Mouse (Mus musculus): ENCODE results near the gene Smtnl1. TPM values are rescaled to one million over a fixed set of nuclear protein-coding genes. Genes with fewer than 3 reads are reported as not detected.
"Not testable (repeated sequence)": the region's sequence is repeated elsewhere in the genome, so short reads cannot be mapped to it uniquely, and the experiment has no call there.

Smtnl1 gene
- polyA plus RNA-seq, 1 experiment from 2014 or later, result 0.27 TPM

DNA sequence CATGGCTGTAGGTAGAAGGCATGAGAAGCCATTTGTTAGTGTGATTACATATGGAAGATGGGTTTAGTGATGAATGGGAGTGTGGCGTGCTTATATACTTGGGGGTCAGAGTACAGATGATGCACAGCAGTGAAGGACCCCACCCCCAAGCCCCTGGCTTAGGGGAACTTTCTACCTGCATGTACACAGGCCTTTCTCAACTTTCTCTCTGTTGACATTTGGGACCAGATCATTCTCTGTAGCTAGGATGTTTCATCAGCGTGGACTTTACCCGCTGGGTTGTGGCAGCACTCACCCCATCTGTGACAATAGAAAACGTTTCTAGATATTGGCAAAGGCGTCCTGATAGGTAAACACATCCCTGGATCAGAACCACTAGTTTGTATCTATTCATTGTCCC, 21.2 kb downstream of the Smtnl1 start:
- peaks cover 17% of the 10 kb centered on the region for H3K4me1 ChIP-seq
- not testable (repeated sequence) for DNase-seq (ENCODE audit: low spot score); H3K4me3 ChIP-seq; H3K27ac ChIP-seq (replicated peaks); H3K9me3 ChIP-seq; H3K27me3 ChIP-seq (replicated peaks; ENCODE audit: low read depth, poor library complexity, severe bottlenecking); H3K36me3 ChIP-seq (replicated peaks)
- WGBS, result 86% methylated on average over 5 of the region's 5 CpGs

DNA sequence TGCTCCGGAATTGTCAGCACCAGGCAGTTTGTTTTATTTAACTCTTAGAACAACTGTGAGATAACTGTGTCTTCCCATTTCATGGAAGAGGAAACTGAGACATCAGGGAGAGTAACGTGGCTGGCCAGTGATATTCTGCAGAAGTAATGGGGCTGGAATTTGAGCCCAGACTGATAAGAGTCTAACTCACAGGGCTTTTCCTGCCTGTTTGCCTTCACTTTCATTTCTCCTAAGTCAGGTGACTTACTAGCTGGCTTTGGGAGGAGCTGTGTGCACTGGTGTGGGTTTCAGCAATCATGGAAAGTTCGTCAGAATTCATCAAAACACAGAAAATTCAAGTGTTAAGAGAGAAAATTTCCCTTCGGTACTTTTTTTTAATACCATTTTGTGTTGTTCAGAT, 22.1 kb downstream of the Smtnl1 start:
- no peak overlapping the region for H3K4me3 ChIP-seq
- no peaks in the 10 kb centered on the region for H3K36me3 ChIP-seq (replicated peaks)
- no peak overlapping the region for H3K27ac ChIP-seq (replicated peaks)
- H3K27me3 ChIP-seq (replicated peaks; ENCODE audit: low read depth, poor library complexity, severe bottlenecking), result no peaks in the 10 kb centered on the region
- 82% methylated on average over 4 of the region's 4 CpGs for WGBS
- peaks cover 17% of the 10 kb centered on the region for H3K4me1 ChIP-seq
- no peak for DNase-seq (ENCODE audit: low spot score)
- peaks cover 4% of the 10 kb centered on the region; the same call in 1 of the 2 replicates for H3K9me3 ChIP-seq

DNA sequence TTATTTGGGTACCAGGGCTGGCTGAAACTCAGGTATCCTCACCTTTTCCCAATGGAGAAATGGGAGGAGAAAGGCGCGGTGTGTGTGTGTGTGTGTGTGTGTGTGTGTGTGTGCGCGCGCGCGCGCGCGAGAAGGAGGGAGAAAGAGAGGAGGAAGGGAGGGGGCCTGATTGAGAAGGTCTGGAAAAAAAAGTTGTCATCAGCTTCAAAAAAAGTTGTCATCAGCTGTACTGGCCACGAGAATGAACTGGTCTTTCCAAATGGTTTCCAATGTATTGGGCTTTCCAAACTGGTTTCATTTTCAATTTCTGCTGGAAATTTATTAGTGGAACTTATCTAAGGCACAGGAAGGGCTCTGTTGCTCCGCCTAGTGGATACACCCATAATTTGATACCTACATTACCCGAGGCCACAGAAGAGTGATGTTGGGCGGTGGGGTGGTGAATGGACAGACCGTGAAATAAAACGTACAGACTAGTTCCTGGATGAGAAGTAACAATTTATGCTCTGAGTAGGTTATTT, 23.4 kb downstream of the Smtnl1 start:
- Histone ChIP-seq H3K9me3 (peaks cover 12% of the 10 kb centered on the region; the same call in 1 of the 2 replicates), H3K4me1 (peaks cover 17% of the 10 kb centered on the region), H3K4me3 (peak overlapping the region; percentile 73), H3K27ac (replicated peaks) (peak overlapping the region; percentile 78), H3K27me3 (replicated peaks; ENCODE audit: low read depth, poor library complexity, severe bottlenecking) (no peaks in the 10 kb centered on the region), H3K36me3 (replicated peaks) (no peaks in the 10 kb centered on the region)
- WGBS, result under 1% methylated on average over 16 of the region's 16 CpGs
- peak; percentile 60 for DNase-seq (ENCODE audit: low spot score)

DNA sequence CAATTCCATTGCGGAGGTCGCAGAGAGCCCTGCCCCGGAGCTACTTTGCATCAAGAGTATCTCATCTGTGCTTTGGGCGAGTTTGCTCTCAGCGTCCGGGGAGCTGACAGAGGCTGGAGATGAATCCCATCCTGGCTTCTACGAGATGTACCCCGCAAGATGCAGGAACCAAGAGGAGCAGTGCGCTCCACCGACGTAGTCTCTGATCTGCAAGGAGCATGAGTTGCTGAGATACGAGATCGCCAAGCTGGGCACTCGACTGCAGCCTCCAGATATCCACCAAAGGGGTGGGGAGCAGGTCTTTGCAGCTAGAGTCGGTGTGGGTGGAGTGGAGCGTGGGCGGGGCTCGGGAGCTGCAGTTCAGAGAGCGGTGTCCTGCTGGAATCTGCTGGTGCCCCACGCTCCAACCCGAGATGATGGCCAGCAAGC, 23.9 kb downstream of the Smtnl1 start, which contains the start of gene Ube2l6:
Ube2l6 (plus strand) TSS at position 336 of the 429 bp plus-strand sequence.
- Histone ChIP-seq H3K4me3 (peak within 1 kb of the TSS; percentile 73), H3K4me1 (peaks cover 17% of the 10 kb centered on the region), H3K27ac (replicated peaks) (peak within 1 kb of the TSS; percentile 78), H3K27me3 (replicated peaks; ENCODE audit: low read depth, poor library complexity, severe bottlenecking) (no peaks in the 10 kb centered on the region), H3K9me3 (peaks cover 12% of the 10 kb centered on the region; the same call in 1 of the 2 replicates), H3K36me3 (replicated peaks) (no peaks in the 10 kb centered on the region)
- 1% methylated on average over 21 of the region's 21 CpGs for WGBS
- DNase-seq (ENCODE audit: low spot score), result peak; percentile 74

DNA sequence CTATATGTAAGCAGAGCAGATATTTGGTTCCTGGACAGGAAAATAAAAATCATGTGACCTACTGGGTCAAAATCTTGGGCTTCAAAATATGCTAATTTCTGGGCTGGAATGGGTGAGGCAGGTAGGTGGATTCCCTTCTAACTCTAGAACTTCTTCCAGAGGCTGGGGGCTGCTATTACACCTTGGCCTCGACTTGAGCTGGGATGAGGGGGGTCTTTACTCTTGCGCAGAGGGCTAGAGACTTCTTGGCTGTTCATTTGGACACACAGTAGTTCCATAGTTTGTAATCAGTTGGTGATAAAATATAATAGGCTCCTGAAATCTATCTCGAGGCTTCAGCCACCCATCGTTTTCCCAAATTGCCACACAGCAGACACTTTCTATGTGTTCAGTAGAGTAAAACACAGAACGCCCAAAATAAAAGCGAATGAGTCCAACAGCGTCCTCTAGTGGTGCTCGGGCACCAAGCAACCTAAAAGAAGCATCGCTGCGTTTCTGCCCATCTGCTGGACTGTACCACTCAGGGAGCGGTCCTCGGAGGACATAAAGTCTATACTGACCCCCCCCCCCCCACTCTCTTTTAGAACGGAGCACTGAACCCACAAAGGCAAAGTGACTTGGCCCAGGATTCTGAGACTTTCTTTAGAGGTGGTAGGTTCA, 24.5 kb downstream of the Smtnl1 start:
- H3K4me1 ChIP-seq, result peaks cover 17% of the 10 kb centered on the region
- no peaks in the 10 kb centered on the region for H3K36me3 ChIP-seq (replicated peaks)
- no peaks in the 10 kb centered on the region for H3K27me3 ChIP-seq (replicated peaks; ENCODE audit: low read depth, poor library complexity, severe bottlenecking)
- H3K4me3 ChIP-seq, result peak overlapping the region; percentile 73
- WGBS, result 12% methylated on average over 13 of the region's 13 CpGs
- H3K27ac ChIP-seq (replicated peaks), result peak overlapping the region; percentile 78
- DNase-seq (ENCODE audit: low spot score), result peak; percentile 83
- H3K9me3 ChIP-seq, result peaks cover 12% of the 10 kb centered on the region; the same call in 1 of the 2 replicates

DNA sequence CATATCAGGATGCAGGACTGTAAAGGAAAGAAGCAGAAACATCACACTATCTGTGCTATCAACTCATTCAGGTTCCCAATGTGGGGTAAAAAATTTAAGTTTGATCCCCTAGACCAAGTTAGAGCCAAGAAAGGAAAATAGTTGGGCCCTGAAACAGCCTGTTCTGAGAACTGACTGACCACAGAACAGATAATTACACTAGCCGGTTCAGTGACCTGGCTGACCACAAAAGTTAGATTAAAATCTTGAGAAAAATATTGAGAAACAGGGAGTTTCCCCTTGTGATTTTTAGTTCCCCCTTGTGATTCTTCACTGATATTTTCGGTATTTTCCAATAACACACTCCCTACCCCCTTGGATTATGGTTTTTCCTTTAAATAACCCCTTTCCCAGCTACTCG, 28.6 kb downstream of the Smtnl1 start:
- peaks cover 17% of the 10 kb centered on the region for H3K4me1 ChIP-seq
- peaks cover 10% of the 10 kb centered on the region; the same call in 1 of the 2 replicates for H3K27me3 ChIP-seq (replicated peaks; ENCODE audit: low read depth, poor library complexity, severe bottlenecking)
- no peak overlapping the region for H3K27ac ChIP-seq (replicated peaks)
- no peaks in the 10 kb centered on the region for H3K36me3 ChIP-seq (replicated peaks)
- DNase-seq (ENCODE audit: low spot score), result no peak
- 87% methylated on average over 3 of the region's 3 CpGs for WGBS
- no peak overlapping the region for H3K4me3 ChIP-seq
- H3K9me3 ChIP-seq, result peaks cover 12% of the 10 kb centered on the region; the same call in 1 of the 2 replicates

DNA sequence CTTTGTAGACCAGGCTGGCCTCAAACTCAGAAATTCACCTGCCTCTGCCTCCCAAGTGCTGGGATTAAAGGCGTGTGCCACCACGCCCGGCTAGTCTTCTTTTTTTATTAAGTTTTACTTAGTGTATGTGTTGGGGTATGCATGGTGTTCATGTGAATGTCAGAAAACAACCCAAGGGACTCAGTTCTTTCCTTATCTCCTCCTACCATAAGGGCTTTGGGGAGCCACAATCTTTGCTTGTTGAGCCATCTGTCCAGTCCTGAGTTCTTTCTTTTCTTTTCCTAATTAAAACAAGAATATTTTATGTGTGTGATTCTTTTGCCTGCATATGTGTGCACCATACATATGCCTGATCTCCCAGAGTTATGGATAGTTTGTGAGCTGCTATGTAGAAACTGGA, 29.3 kb downstream of the Smtnl1 start:
- H3K36me3 ChIP-seq (replicated peaks), result no peaks in the 10 kb centered on the region
- peaks cover 12% of the 10 kb centered on the region; the same call in 1 of the 2 replicates for H3K9me3 ChIP-seq
- peaks cover 10% of the 10 kb centered on the region; the same call in 1 of the 2 replicates for H3K27me3 ChIP-seq (replicated peaks; ENCODE audit: low read depth, poor library complexity, severe bottlenecking)
- WGBS, result 86% methylated on average over 3 of the region's 3 CpGs
- no peak overlapping the region for H3K27ac ChIP-seq (replicated peaks)
- H3K4me3 ChIP-seq, result no peak overlapping the region
- DNase-seq (ENCODE audit: low spot score), result no peak
- peaks cover 14% of the 10 kb centered on the region for H3K4me1 ChIP-seq

DNA sequence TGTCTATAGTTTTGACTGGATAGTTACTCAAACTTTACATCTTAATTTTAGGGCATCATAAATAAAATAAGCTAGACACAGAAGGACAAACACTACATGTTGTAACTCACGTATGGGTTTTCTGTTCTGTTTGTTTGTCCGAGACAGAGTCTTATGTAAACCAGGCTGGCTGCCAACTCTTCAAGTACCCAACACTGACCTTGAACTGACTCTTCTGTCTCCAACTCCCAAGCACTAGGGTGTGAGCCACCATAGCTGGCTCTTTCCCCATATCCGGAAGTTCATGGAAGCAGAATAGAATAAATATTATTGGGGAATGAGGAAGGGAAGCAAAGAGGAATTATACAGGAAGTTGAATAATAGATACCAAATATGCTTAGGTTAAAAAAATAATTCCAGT, 29.9 kb downstream of the Smtnl1 start:
- no peaks in the 10 kb centered on the region for H3K36me3 ChIP-seq (replicated peaks)
- 86% methylated on average over 3 of the region's 3 CpGs for WGBS
- H3K9me3 ChIP-seq, result peaks cover 12% of the 10 kb centered on the region; the same call in 1 of the 2 replicates
- no peak for DNase-seq (ENCODE audit: low spot score)
- peaks cover 10% of the 10 kb centered on the region; the same call in 1 of the 2 replicates for H3K27me3 ChIP-seq (replicated peaks; ENCODE audit: low read depth, poor library complexity, severe bottlenecking)
- H3K4me3 ChIP-seq, result no peak overlapping the region
- H3K27ac ChIP-seq (replicated peaks), result no peak overlapping the region
- H3K4me1 ChIP-seq, result peaks cover 13% of the 10 kb centered on the region; the same call in 1 of the 2 replicates

DNA sequence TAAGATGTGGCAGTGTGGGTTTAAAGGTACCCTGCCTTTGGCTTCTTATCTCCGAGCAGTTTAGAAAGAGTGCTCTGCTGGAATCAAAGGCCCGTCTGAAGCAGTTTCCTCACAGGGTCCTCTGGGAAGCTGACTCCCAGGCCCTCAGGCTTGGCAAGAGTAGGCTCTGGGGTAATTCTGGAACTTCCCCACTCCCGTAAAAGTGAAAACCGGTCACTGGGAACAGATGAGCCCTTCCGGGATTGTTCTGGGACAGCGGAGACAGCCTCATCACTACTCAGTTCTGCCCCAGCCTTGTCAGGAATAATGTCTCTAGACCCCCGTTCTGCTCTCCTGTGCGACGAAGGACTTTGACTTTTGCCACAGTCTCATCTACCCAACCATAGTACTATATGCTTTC, 32.0 kb downstream of the Smtnl1 start:
- Histone ChIP-seq H3K4me3 (no peak overlapping the region), H3K27me3 (replicated peaks; ENCODE audit: low read depth, poor library complexity, severe bottlenecking) (peaks cover 10% of the 10 kb centered on the region; the same call in 1 of the 2 replicates), H3K27ac (replicated peaks) (no peak overlapping the region), H3K9me3 (peaks cover 8% of the 10 kb centered on the region; the same call in 1 of the 2 replicates), H3K4me1 (peaks cover 13% of the 10 kb centered on the region; the same call in 1 of the 2 replicates), H3K36me3 (replicated peaks) (no peaks in the 10 kb centered on the region)
- 51% methylated on average over 9 of the region's 9 CpGs for WGBS
- no peak for DNase-seq (ENCODE audit: low spot score)

DNA sequence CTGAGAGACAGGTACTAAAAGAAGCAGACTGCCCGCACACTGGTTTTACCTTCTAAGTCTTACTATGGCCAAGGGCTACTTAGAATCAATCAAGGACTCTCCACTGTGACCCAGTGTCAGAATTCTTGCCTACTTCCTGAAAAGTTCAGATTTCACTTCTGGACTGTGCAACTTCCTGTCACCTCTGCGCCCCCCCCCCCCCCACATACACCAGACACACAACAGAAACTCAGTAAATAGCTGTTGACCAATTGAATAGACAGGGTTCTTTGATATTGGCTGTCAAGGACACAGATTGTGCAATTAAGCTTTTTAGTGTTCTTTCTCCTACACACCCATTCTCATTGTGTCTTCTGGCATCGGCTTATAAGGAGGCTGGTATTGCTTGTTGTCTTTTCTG, 34.1 kb downstream of the Smtnl1 start:
- H3K4me1 ChIP-seq, result peaks cover 13% of the 10 kb centered on the region; the same call in 1 of the 2 replicates
- DNase-seq (ENCODE audit: low spot score), result no peak
- peaks cover 10% of the 10 kb centered on the region; the same call in 1 of the 2 replicates for H3K27me3 ChIP-seq (replicated peaks; ENCODE audit: low read depth, poor library complexity, severe bottlenecking)
- H3K9me3 ChIP-seq, result no peaks in the 10 kb centered on the region
- H3K36me3 ChIP-seq (replicated peaks), result no peaks in the 10 kb centered on the region
- no peak overlapping the region for H3K4me3 ChIP-seq
- H3K27ac ChIP-seq (replicated peaks), result no peak overlapping the region
- WGBS, result 78% methylated on average over 3 of the region's 3 CpGs

DNA sequence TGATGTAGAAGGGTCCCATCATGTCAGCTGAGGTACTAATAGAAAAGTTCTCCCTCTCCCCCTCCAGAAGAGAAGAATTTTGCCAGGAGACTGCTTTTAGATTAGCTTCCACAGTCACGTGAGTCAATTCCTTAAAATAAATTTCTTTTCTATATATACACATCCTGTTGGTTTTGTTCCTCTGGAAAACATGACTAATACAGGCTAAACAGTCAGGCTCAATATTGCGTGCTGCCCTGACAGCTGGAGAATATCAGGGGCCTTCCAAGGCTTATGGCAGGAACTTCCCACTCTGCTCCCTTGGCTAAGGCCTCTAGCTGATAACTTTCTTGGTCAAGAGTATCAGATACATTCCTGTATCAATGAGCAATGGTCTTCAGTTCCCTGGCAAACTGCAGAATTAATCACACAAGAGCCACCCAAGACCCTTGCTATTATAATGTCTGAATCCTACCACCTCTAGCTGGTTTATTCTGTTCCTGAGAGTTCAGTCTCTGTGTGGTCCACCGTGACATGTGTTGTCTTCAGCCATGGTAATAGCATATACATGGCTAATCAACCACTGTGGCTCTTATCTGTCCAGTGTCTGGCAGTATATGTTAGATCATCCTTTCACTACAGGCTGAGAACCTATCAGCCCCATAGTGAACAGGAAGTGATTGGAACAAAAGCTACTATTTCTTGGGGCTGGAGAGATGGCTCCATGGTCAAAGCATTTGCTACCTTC, 38.4 kb downstream of the Smtnl1 start:
- Histone ChIP-seq H3K27ac (replicated peaks) (no peak overlapping the region), H3K27me3 (replicated peaks; ENCODE audit: low read depth, poor library complexity, severe bottlenecking) (no peaks in the 10 kb centered on the region), H3K36me3 (replicated peaks) (no peaks in the 10 kb centered on the region), H3K4me1 (peaks cover 7% of the 10 kb centered on the region; the same call in 1 of the 2 replicates), H3K4me3 (no peak overlapping the region), H3K9me3 (no peaks in the 10 kb centered on the region)
- DNase-seq (ENCODE audit: low spot score), result no peak
- WGBS, result 88% methylated on average over 3 of the region's 3 CpGs

DNA sequence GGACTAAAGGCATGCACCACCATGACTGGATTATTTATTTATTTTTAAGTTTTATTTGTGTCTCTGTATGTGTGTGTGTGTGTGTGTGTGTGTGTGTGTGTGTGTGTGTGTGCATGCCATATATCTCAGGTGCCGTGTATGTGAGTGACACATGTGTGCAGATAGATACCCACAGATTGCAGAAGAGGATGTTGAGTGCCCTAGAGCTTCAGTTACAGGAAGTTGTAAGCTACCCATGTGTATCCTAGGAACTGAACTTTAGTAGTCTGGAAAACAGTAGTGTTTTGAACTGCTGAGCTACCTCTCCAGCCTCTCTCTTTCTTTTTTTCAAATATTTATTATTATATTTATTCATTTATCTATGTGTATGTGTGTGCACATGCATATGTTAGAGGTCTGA, 39.1 kb downstream of the Smtnl1 start:
- Histone ChIP-seq H3K9me3 (no peaks in the 10 kb centered on the region), H3K4me1 (peaks cover 4% of the 10 kb centered on the region; the same call in 1 of the 2 replicates), H3K27me3 (replicated peaks; ENCODE audit: low read depth, poor library complexity, severe bottlenecking) (no peaks in the 10 kb centered on the region), H3K27ac (replicated peaks) (no peak overlapping the region), H3K4me3 (no peak overlapping the region), H3K36me3 (replicated peaks) (no peaks in the 10 kb centered on the region)
- DNase-seq (ENCODE audit: low spot score), result no peak
- WGBS, result 84% methylated on average over 1 of the region's 1 CpGs
